Mouse (Mus musculus) liver, adult 2 months (tissue): ENCODE data around the gene Lsm7. TPM values are rescaled to one million over a fixed set of nuclear protein-coding genes. Genes with fewer than 3 reads are reported as not detected.
"Not testable (repeated sequence)": the region's sequence is repeated elsewhere in the genome, so short reads cannot be mapped to it uniquely, and the experiment has no call there.

Experiments used
- DNase-seq: peaks from one replicate; pipeline ENCODE4 v3.0.0-alpha.2; 2011; ENCODE audit warnings: low read depth, low spot score; ENCODE audit errors: extremely low read depth
- H3K27ac ChIP-seq: fragments of 200-500 bp; replicated peaks from 2 replicates; pipeline ENCODE4 v1.5.1; 2012; ENCODE audit warnings: low read depth, mild to moderate bottlenecking, control low read depth, inconsistent platforms, low read length; ENCODE audit not compliant: insufficient read depth
- H3K27me3 ChIP-seq: fragments of 200-500 bp; 2 replicates; pipeline ENCODE4 v1.6.1; 2012; ENCODE audit warnings: mild to moderate bottlenecking, moderate library complexity, low read length, inconsistent platforms; ENCODE audit not compliant: control insufficient read depth, insufficient read depth
- H3K36me3 ChIP-seq: fragments of 200-500 bp; 2 replicates; pipeline ENCODE4 v1.6.1; 2012; ENCODE audit warnings: low read length, inconsistent platforms; ENCODE audit not compliant: control insufficient read depth, insufficient read depth
- H3K4me1 ChIP-seq: fragments of 200-500 bp; 2 replicates; pipeline ENCODE4 v1.6.1; 2011; ENCODE audit warnings: low read length; ENCODE audit not compliant: control insufficient read depth, insufficient read depth
- H3K4me3 ChIP-seq: fragments of 200-500 bp; 2 replicates; pipeline ENCODE4 v1.5.1; 2011; ENCODE audit warnings: low read depth, mild to moderate bottlenecking, control low read depth, low read length, moderate library complexity; ENCODE audit not compliant: insufficient read depth
- H3K79me2 ChIP-seq: fragments of 200-500 bp; 2 replicates; pipeline ENCODE4 v1.6.1; 2012; ENCODE audit warnings: inconsistent platforms, mild to moderate bottlenecking, low read length, moderate library complexity; ENCODE audit not compliant: control insufficient read depth, insufficient read depth
- H3K9ac ChIP-seq: fragments of 200-500 bp; 2 replicates; pipeline ENCODE4 v1.6.1; 2012; ENCODE audit warnings: low read depth, mild to moderate bottlenecking, control low read depth, inconsistent platforms, low read length
- CTCF ChIP-seq: fragments of 200-500 bp; IDR thresholded peaks from 2 replicates; pipeline ENCODE4 v1.5.1; 2011; ENCODE audit warnings: low read depth, low read length, control low read depth
- POLR2A ChIP-seq: fragments of 200-500 bp; IDR thresholded peaks from 2 replicates; pipeline ENCODE4 v1.6.1; 2011; ENCODE audit warnings: low read length, control low read depth; ENCODE audit not compliant: insufficient read depth; ENCODE audit errors: extremely low read depth
- WGBS: fragments of 180-500 bp; shearing (Covaris S2); methylation state at CpG from one replicate; pipeline ENCODE4 v1.1.7; 2018; 5-methylcytosine and 5-hydroxymethylcytosine counted together
- polyA plus RNA-seq: library from polyadenylated mRNA; depleted of rRNA; stranded (reverse); fragments of >200 nt; gene quantifications from 2 replicates; pipeline ENCODE4 v1.2.3, GENCODE M21; 2012
- total RNA-seq: library from RNA; depleted of rRNA; stranded (reverse); fragments of >200 nt; gene quantifications from 2 replicates; pipeline ENCODE4 v1.2.3, GENCODE M21; 2014

Gene Lsm7
- total and polyA plus RNA-seq, 2 experiments: 61.3 to 75.1 TPM

DNA sequence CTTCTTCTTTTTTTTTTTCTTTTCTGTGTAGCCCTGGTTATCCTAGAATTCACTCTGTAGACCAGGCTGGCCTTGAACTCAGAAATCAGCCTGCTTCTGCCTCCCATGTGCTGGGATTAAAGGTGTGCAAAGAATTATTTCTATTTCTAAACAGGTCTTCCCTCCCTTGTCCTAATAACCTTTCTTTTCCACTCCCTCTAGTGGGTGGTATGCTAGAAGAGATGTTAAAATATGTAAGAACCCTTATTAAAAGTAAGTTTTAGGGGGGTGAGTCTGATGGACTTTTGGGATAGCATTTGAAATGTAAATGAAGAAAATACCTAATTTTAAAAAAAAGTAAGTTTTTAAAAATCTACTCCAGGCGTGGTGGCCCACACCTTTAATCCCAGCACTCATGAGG, 31.7 kb downstream of the Lsm7 start:
- TF ChIP-seq POLR2A (no peak), CTCF (no peak)
- Histone ChIP-seq H3K36me3 (no peaks in the 10 kb centered on the region), H3K27me3 (no peaks in the 10 kb centered on the region), H3K9ac (no peak overlapping the region), H3K79me2 (peaks cover 16% of the 10 kb centered on the region; the same call in 1 of the 2 replicates), H3K27ac (no peak overlapping the region), H3K4me1 (peaks cover 22% of the 10 kb centered on the region), H3K4me3 (no peak overlapping the region)
- DNase-seq: peak; percentile 17
- WGBS: 94% methylated on average over 1 of the region's 1 CpGs

DNA sequence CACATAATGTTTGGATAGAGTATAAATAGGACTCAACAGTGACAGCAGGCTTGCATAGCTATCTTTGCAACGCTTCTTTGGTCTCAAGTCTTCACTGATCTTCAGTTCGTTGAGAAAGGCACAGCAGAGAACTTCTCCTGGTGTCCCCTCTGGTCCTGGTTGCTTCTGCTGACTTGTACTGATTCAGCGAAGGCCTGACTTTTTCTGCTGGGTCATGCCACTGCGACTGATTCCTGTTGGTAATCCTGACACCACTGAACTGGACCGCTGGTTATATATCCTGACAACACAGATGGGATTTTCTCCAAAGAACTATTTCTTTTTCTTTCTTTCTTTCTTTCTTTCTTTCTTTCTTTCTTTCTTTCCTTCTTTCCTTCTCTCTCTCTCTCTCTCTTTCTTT, 32.5 kb downstream of the Lsm7 start:
- Histone ChIP-seq H3K27me3 (no peaks in the 10 kb centered on the region), H3K36me3 (no peaks in the 10 kb centered on the region), H3K79me2 (peaks cover 10% of the 10 kb centered on the region; the same call in 1 of the 2 replicates), H3K9ac (no peak overlapping the region), H3K4me1 (peaks cover 16% of the 10 kb centered on the region), H3K4me3 (no peak overlapping the region), H3K27ac (no peak overlapping the region)
- no peak for DNase-seq
- WGBS: 85% methylated on average over 5 of the region's 5 CpGs
- no peak for TF ChIP-seq POLR2A
- TF ChIP-seq CTCF: no peak

GRCm38 (mm10) chr10:80821991-80822390, 33.0 kb downstream of the Lsm7 start:
- WGBS: 45% methylated on average over 2 of the region's 2 CpGs
- peaks cover 4% of the 10 kb centered on the region; the same call in 1 of the 2 replicates for H3K79me2 ChIP-seq
- H3K9ac ChIP-seq: no peak overlapping the region
- peaks cover 16% of the 10 kb centered on the region for H3K4me1 ChIP-seq
- peak; percentile 31 for DNase-seq
- TF ChIP-seq POLR2A (no peak), CTCF (0 out of 2 replicates have a peak, but pooled peaks have one; percentile 13)
- H3K27ac ChIP-seq: no peak overlapping the region
- H3K36me3 ChIP-seq: no peaks in the 10 kb centered on the region
- no peaks in the 10 kb centered on the region for H3K27me3 ChIP-seq
- no peak overlapping the region for H3K4me3 ChIP-seq

DNA sequence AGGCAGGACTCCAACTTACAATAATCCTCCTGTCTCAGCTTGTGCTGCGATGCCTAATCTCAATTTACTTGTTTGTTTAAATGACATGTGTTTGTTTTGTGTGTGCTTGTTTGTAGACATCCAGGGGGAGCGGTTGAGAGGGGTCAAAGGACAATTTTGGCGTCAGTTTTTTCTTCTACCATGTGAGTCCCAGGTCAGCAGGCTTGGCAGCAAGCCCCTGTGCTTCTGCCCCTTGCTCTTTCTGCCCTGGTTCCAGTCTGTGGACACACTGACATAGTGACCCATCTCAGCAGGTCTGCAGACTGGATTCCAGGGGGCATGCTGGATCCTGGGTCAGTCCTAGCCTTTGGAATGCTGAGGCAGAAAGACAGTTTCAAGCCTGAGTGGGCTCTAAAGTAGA, 35.6 kb downstream of the Lsm7 start:
- TF ChIP-seq CTCF (no peak), POLR2A (no peak)
- peaks cover 12% of the 10 kb centered on the region for H3K4me1 ChIP-seq
- 10% methylated on average over 3 of the region's 3 CpGs for WGBS

DNA sequence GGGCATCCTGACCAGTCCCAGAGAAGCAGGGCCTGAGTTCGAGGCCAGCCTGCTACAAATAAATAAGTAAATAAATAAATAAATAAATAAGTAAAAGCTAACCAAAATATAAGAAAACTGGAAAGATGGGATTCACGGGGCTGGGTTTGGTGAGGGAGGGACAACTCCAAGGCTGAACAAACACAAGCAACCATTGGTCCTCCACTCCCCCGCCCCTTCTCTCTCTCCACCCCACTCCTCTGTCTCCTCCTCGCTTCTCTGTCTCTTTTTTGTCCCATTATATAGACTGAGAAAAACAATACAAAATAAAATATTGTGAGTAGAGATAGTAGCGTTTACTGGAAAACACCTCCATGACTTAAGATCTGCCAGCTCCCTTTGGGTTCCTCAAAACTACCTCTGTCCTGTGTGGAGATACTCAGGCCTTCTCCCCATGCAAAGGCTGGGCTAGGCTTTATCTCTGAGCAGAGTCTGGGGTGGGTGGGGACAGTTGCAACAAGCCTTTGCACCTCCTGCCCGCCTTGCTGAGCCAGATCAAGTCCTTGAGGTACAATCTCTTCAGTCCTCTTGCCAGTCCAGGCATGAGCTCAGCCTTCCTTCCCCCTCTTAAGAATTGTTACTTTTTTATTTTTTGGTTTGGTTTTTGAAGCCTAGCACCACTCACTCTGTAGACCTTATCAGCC, 36.3 kb downstream of the Lsm7 start:
- no peaks in the 10 kb centered on the region for H3K79me2 ChIP-seq
- no peaks in the 10 kb centered on the region for H3K27me3 ChIP-seq
- no peak overlapping the region for H3K4me3 ChIP-seq
- H3K9ac ChIP-seq: no peak overlapping the region
- TF ChIP-seq POLR2A (no peak), CTCF (no peak)
- peak; percentile 70 for DNase-seq
- peak overlapping the region; percentile 65 for H3K27ac ChIP-seq
- no peaks in the 10 kb centered on the region for H3K36me3 ChIP-seq
- peaks cover 7% of the 10 kb centered on the region; the same call in 1 of the 2 replicates for H3K4me1 ChIP-seq
- 43% methylated on average over 6 of the region's 6 CpGs for WGBS

More for the DNA sequence above, 35.6 kb downstream of the Lsm7 start:
- peak; percentile 98 for DNase-seq
- no peaks in the 10 kb centered on the region for H3K79me2 ChIP-seq
- no peak overlapping the region for H3K9ac ChIP-seq
- peak overlapping the region; percentile 65 for H3K27ac ChIP-seq
- no peaks in the 10 kb centered on the region for H3K36me3 ChIP-seq
- H3K4me3 ChIP-seq: no peak overlapping the region
- no peaks in the 10 kb centered on the region for H3K27me3 ChIP-seq

DNA sequence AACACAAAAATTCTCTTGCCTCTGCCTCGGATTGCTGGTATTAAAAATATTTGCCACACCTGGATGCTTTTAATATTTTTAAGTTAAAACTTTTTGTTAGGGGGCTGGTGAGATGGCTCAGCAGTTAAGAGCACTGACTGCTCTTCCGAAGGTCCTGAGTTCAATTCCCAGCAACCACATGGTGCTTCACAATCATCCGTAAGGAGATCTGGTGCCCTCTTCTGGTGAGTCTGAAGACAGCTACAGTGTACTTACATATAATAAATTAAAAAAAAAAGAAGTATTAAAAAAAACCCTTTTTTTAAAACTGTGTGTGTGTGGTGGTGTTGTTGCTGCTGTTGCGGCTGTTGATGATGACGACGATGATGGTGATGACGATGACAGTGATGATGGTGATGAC, 37.1 kb downstream of the Lsm7 start:
- DNase-seq: peak; percentile 44
- not testable (repeated sequence) for H3K27ac ChIP-seq, H3K9ac ChIP-seq, H3K27me3 ChIP-seq, H3K36me3 ChIP-seq, H3K79me2 ChIP-seq, H3K4me1 ChIP-seq, H3K4me3 ChIP-seq
- 89% methylated on average over 7 of the region's 7 CpGs for WGBS
